Mouse (Mus musculus): Measurements from ENCODE around the gene Skint3. TPM values are rescaled to one million over a fixed set of nuclear protein-coding genes. Genes with fewer than 3 reads are reported as not detected.
"Not testable (repeated sequence)": the region's sequence is repeated elsewhere in the genome, so short reads cannot be mapped to it uniquely, and the experiment has no call there.

Skint3 gene
- not detected in 2 replicates for polyA plus RNA-seq (2016; fragmentation: Nextera tagmentation; extraction: Ambion mirVana)

DNA sequence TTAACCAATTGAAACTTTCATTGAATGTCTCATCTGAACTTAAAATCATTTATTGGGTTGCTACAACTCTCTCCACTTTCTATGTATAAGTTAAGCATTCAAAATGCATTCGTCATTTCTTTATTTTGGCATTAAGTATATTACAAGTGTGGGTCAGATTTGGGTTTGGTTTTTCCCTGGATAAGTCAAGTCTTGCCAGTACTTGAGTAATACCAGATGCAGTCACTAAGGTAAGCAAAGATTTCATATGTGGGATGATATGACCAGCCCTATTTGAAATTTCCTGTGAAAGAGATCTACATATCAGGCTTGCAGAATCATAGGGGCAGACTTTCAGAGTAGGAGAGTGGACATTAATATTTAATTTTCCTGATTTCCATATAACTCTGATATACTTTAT, at the start of gene Skint3:
Gene Skint3, plus strand, starts transcription at position 301 of the 400 bp plus-strand sequence.
- peaks cover 6% of the 10 kb centered on the region; the same call in 1 of the 2 replicates for H3K9me3 ChIP-seq (replicated peaks)
- 65% methylated on average over 1 of the region's 1 CpGs for WGBS

DNA sequence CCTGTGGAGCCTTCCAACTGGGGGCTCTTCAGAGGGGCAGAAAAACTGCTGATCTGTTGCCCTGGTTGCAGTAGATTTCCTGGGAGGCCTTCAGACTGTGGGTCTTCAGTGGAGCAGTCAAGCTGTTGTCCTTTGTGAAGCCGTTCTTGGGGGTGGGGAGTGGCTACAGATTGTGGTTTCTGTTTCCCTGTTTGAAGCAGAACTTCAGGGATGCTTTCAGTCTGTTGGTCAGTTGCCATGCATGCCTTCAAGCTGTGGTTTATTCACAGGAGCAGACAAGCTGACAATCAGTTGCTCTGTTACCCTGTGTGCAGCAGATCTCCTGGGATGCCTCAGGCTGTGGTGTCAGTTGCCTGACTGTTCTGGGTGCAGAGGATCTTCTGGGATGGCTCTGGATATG, 11.4 kb downstream of the Skint3 start:
- H3K36me3 ChIP-seq: no peaks in the 10 kb centered on the region
- H3K27me3 ChIP-seq (replicated peaks): no peaks in the 10 kb centered on the region
- H3K4me3 ChIP-seq: no peak overlapping the region
- H3K4me1 ChIP-seq (replicated peaks): no peaks in the 10 kb centered on the region
- 33% methylated on average over 1 of the region's 1 CpGs for WGBS
- H3K9ac ChIP-seq: no peak overlapping the region
- no peak for ATAC-seq (ENCODE audit: insufficient number of reproducible peaks, low FRiP score)
- no peak overlapping the region for H3K4me2 ChIP-seq
- peaks cover 17% of the 10 kb centered on the region for H3K9me3 ChIP-seq (replicated peaks)
- no peak overlapping the region for H3K27ac ChIP-seq (ENCODE audit: poor library complexity, severe bottlenecking)

More for the DNA sequence above, at the start of gene Skint3:
- no peaks in the 10 kb centered on the region for H3K4me1 ChIP-seq (replicated peaks)
- no peaks in the 10 kb centered on the region for H3K36me3 ChIP-seq
- ATAC-seq (ENCODE audit: insufficient number of reproducible peaks, low FRiP score): no peak
- no peak within 1 kb of the TSS for H3K9ac ChIP-seq
- H3K4me2 ChIP-seq: no peak within 1 kb of the TSS
- H3K4me3 ChIP-seq: no peak within 1 kb of the TSS
- H3K27me3 ChIP-seq (replicated peaks): no peaks in the 10 kb centered on the region
- no peak within 1 kb of the TSS for H3K27ac ChIP-seq (ENCODE audit: poor library complexity, severe bottlenecking)

DNA sequence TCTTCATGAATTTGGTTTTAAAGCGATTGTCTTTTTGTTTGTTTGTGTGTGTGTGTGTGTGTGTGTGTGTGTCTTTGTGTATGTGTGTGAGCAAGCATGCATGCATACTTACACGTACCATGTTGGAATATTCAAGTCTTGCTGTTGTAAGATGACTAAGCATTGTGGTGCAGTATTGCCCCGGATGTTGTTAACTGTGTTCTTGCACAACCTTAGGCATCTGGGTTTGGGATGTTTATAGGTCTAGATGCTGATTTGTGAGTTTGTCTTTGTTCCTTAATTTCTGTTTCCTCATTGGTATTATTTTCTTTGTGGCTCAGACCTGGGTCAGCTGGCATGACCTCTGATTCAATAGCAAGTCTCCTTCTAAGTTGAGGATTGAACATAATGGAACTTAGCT, 11.9 kb downstream of the Skint3 start:
- ATAC-seq (ENCODE audit: insufficient number of reproducible peaks, low FRiP score): no peak
- 77% methylated on average over 3 of the region's 3 CpGs for WGBS

GRCm38 (mm10) chr4:112256022-112256421, 24.0 kb downstream of the Skint3 start:
- Histone ChIP-seq H3K4me2 (no peak overlapping the region), H3K36me3 (no peaks in the 10 kb centered on the region), H3K4me3 (no peak overlapping the region), H3K27me3 (replicated peaks) (no peaks in the 10 kb centered on the region), H3K9me3 (replicated peaks) (peaks cover 10% of the 10 kb centered on the region; the same call in 1 of the 2 replicates), H3K9ac (no peak overlapping the region), H3K27ac (ENCODE audit: poor library complexity, severe bottlenecking) (no peak overlapping the region), H3K4me1 (replicated peaks) (no peaks in the 10 kb centered on the region)
- ATAC-seq (ENCODE audit: insufficient number of reproducible peaks, low FRiP score): no peak
- 69% methylated on average over 5 of the region's 5 CpGs for WGBS

More for the DNA sequence above, 11.9 kb downstream of the Skint3 start:
- Histone ChIP-seq H3K36me3 (no peaks in the 10 kb centered on the region), H3K27ac (ENCODE audit: poor library complexity, severe bottlenecking) (no peak overlapping the region), H3K9ac (no peak overlapping the region), H3K4me2 (no peak overlapping the region), H3K4me1 (replicated peaks) (no peaks in the 10 kb centered on the region), H3K9me3 (replicated peaks) (peaks cover 17% of the 10 kb centered on the region), H3K4me3 (no peak overlapping the region), H3K27me3 (replicated peaks) (no peaks in the 10 kb centered on the region)

GRCm38 (mm10) chr4:112287178-112287974, 55.3 kb downstream of the Skint3 start:
- H3K36me3 ChIP-seq: no peaks in the 10 kb centered on the region
- WGBS: 75% methylated on average over 12 of the region's 12 CpGs
- H3K27ac ChIP-seq (ENCODE audit: poor library complexity, severe bottlenecking): no peak overlapping the region
- no peak for ATAC-seq (ENCODE audit: insufficient number of reproducible peaks, low FRiP score)
- peaks cover 11% of the 10 kb centered on the region for H3K9me3 ChIP-seq (replicated peaks)
- no peaks in the 10 kb centered on the region for H3K4me1 ChIP-seq (replicated peaks)
- no peak overlapping the region for H3K4me2 ChIP-seq
- no peaks in the 10 kb centered on the region for H3K27me3 ChIP-seq (replicated peaks)
- H3K4me3 ChIP-seq: no peak overlapping the region
- no peak overlapping the region for H3K9ac ChIP-seq

- Histone ChIP-seq H3K9ac (no peak overlapping the region), H3K27me3 (replicated peaks) (no peaks in the 10 kb centered on the region), H3K36me3 (no peaks in the 10 kb centered on the region), H3K4me1 (replicated peaks) (no peaks in the 10 kb centered on the region), H3K4me2 (no peak overlapping the region), H3K9me3 (replicated peaks) (peaks cover 11% of the 10 kb centered on the region), H3K27ac (ENCODE audit: poor library complexity, severe bottlenecking) (no peak overlapping the region), H3K4me3 (no peak overlapping the region)
- 80% methylated on average over 4 of the region's 4 CpGs for WGBS
- ATAC-seq (ENCODE audit: insufficient number of reproducible peaks, low FRiP score): no peak
Observed at GRCm38 (mm10) chr4:112288396-112288795, 56.4 kb downstream of the Skint3 start.

DNA sequence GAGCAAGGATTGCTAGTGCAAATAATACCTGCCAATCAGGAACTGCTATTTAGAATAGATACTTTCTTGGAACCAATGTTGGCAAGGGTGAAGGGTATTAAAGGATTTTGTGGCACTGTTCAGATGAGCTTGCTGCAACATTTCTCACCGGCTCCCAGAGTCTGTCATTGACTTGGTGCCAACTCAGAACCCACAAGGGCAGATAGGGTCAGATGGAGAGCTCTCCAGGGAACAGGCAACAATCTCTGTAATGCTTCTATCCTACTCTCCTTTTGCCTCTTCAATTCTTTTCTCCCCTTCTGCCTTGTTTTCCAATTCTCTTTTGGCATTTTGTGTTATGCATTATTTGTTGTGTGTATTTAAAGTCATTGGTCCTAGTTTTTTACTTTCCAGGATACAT, 70.3 kb downstream of the Skint3 start:
- no peak overlapping the region for H3K4me2 ChIP-seq
- H3K27me3 ChIP-seq (replicated peaks): no peaks in the 10 kb centered on the region
- WGBS: 83% methylated on average over 1 of the region's 1 CpGs
- H3K27ac ChIP-seq (ENCODE audit: poor library complexity, severe bottlenecking): no peak overlapping the region
- no peak overlapping the region for H3K9ac ChIP-seq
- ATAC-seq (ENCODE audit: insufficient number of reproducible peaks, low FRiP score): no peak
- peaks cover 3% of the 10 kb centered on the region; the same call in 1 of the 2 replicates for H3K9me3 ChIP-seq (replicated peaks)
- H3K4me3 ChIP-seq: no peak overlapping the region
- H3K4me1 ChIP-seq (replicated peaks): no peaks in the 10 kb centered on the region
- H3K36me3 ChIP-seq: no peaks in the 10 kb centered on the region

DNA sequence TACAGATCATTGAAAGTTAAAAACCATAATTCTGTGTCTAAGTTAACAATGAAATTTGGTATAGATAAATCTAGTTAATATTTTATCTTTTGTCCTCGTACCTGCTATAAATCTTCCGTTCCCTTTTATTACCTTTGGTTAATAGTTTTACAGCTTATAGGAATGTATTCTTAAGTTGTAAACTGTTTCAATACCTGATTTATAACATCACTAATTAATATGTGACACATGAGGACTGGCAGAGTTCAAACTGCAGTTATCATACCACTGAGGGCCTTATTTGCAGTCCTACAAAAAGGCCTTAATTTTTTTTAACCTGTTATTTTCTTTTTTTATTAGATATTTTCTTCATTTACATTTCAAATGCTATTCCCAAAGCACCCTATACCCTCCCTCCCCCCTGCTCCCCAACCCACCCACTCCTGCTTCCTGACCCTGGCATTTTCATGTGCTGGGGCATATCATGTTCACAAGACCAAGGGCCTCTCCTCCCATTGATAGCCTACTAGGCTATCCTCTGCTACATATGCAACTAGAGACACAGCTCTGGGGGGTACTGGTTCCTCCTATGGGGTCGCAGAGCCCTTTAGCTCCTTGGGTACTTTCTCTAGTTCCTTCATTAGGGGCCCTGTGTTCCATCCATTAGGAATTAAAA, 70.9 kb downstream of the Skint3 start:
- 76% methylated on average over 3 of the region's 3 CpGs for WGBS
- no peak for ATAC-seq (ENCODE audit: insufficient number of reproducible peaks, low FRiP score)
- Histone ChIP-seq H3K36me3 (no peaks in the 10 kb centered on the region), H3K4me3 (no peak overlapping the region), H3K4me1 (replicated peaks) (no peaks in the 10 kb centered on the region), H3K9ac (no peak overlapping the region), H3K27ac (ENCODE audit: poor library complexity, severe bottlenecking) (no peak overlapping the region), H3K4me2 (no peak overlapping the region), H3K9me3 (replicated peaks) (peaks cover 3% of the 10 kb centered on the region; the same call in 1 of the 2 replicates), H3K27me3 (replicated peaks) (no peaks in the 10 kb centered on the region)

GRCm38 (mm10) chr4:112349111-112349510, 117.1 kb downstream of the Skint3 start:
- not testable (repeated sequence) for H3K9ac ChIP-seq; H3K4me2 ChIP-seq; H3K27ac ChIP-seq (ENCODE audit: poor library complexity, severe bottlenecking); H3K4me1 ChIP-seq (replicated peaks); ATAC-seq (ENCODE audit: insufficient number of reproducible peaks, low FRiP score); H3K4me3 ChIP-seq; H3K36me3 ChIP-seq; H3K27me3 ChIP-seq (replicated peaks)
- H3K9me3 ChIP-seq (replicated peaks): peaks cover 16% of the 10 kb centered on the region; the same call in 1 of the 2 replicates
- 83% methylated on average over 17 of the region's 17 CpGs for WGBS

All from heart, embryonic 12.5 days (tissue).